Mouse (Mus musculus) limb, embryonic 11.5 days (tissue): ENCODE results near the gene Hnmt. TPM values are rescaled to one million over a fixed set of nuclear protein-coding genes. Genes with fewer than 3 reads are reported as not detected.
"Not testable (repeated sequence)": the region's sequence is repeated elsewhere in the genome, so short reads cannot be mapped to it uniquely, and the experiment has no call there.

ENCODE experiments used
- ATAC-seq: fragments of 200-750 bp; cut with Nextera tagmentation; 2 replicates; pipeline ENCODE4 v1.8.0; 2017; ENCODE audit warnings: low read depth; ENCODE audit not compliant: insufficient number of reproducible peaks, low FRiP score, low TSS enrichment
- DNase-seq: peaks from one replicate; pipeline ENCODE4 v3.0.0-alpha.2; 2015; ENCODE audit warnings: low spot score
- H3K27ac ChIP-seq: fragments of 300-500 bp; sonication (generic); replicated peaks from 2 replicates; pipeline ENCODE4 v1.5.1; 2014; ENCODE audit warnings: low read depth, mild to moderate bottlenecking, low read length
- H3K27me3 ChIP-seq: fragments of 300-500 bp; sonication (generic); 2 replicates; pipeline ENCODE4 v1.6.1; 2014; ENCODE audit warnings: mild to moderate bottlenecking, low read length, mixed read lengths; ENCODE audit not compliant: control insufficient read depth, insufficient read depth
- H3K36me3 ChIP-seq: fragments of 300-500 bp; sonication (generic); 2 replicates; pipeline ENCODE4 v1.6.1; 2014; ENCODE audit warnings: mild to moderate bottlenecking, low read length, moderate library complexity, mixed read lengths; ENCODE audit not compliant: control insufficient read depth, insufficient read depth
- H3K4me1 ChIP-seq: fragments of 300-500 bp; sonication (generic); 2 replicates; pipeline ENCODE4 v1.6.1; 2014; ENCODE audit warnings: low read length, mixed read lengths; ENCODE audit not compliant: control insufficient read depth, insufficient read depth
- H3K4me2 ChIP-seq: fragments of 300-500 bp; sonication (generic); 2 replicates; pipeline ENCODE4 v1.6.1; 2014; ENCODE audit warnings: low read depth, mild to moderate bottlenecking, moderate library complexity; ENCODE audit not compliant: severe bottlenecking
- H3K4me3 ChIP-seq: fragments of 300-500 bp; sonication (generic); 2 replicates; pipeline ENCODE4 v1.5.1; 2014; ENCODE audit warnings: low read depth, low read length
- H3K9ac ChIP-seq: fragments of 300-500 bp; sonication (generic); 2 replicates; pipeline ENCODE4 v1.6.1; 2014; ENCODE audit warnings: mild to moderate bottlenecking, low read length
- H3K9me3 ChIP-seq: fragments of 300-500 bp; sonication (generic); 2 replicates; pipeline ENCODE4 v1.6.1; 2016; ENCODE audit warnings: low read length; ENCODE audit not compliant: control insufficient read depth
- WGBS: fragments of 180-500 bp; shearing (Covaris S2); extraction: QIAGEN DNeasy Blood & Tissue Kit; methylation state at CpG from one replicate; pipeline ENCODE4 v1.1.7; 2014; 5-methylcytosine and 5-hydroxymethylcytosine counted together
- polyA plus RNA-seq: library from polyadenylated mRNA; unstranded; fragments of >200 nt; fragmentation: Nextera tagmentation; extraction: Ambion mirVana; gene quantifications from 2 replicates; pipeline ENCODE4 v1.2.1, GENCODE M21; 2014

Hnmt gene
- polyA plus RNA-seq, 1 experiment from 2014 or later, result 0.44 TPM

- H3K9ac ChIP-seq, DNase-seq: not testable (repeated sequence)
Measured at GRCm38 (mm10) chr2:24019386-24019785, 29.8 kb downstream of the Hnmt start.

GRCm38 (mm10) chr2:24018966-24019365 lies 30.2 kb downstream of the Hnmt start:
- Histone ChIP-seq H3K9ac (no peak overlapping the region), H3K4me1 (no peaks in the 10 kb centered on the region), H3K27me3 (no peaks in the 10 kb centered on the region), H3K36me3 (no peaks in the 10 kb centered on the region), H3K9me3 (no peaks in the 10 kb centered on the region), H3K4me2 (no peak overlapping the region), H3K27ac (no peak overlapping the region), H3K4me3 (no peak overlapping the region)
- 80% methylated on average over 1 of the region's 1 CpGs for WGBS
- DNase-seq (no peak), ATAC-seq (no peak)

More at GRCm38 (mm10) chr2:24019386-24019785, 29.8 kb downstream of the Hnmt start:
- not testable (repeated sequence) for H3K36me3 ChIP-seq, H3K4me2 ChIP-seq, H3K4me3 ChIP-seq, H3K27me3 ChIP-seq, H3K4me1 ChIP-seq, H3K9me3 ChIP-seq, H3K27ac ChIP-seq, ATAC-seq

- no peak overlapping the region for H3K4me3 ChIP-seq
- no peaks in the 10 kb centered on the region for H3K27me3 ChIP-seq
- no peak for DNase-seq
- ATAC-seq, result no peak
- H3K9me3 ChIP-seq, result no peaks in the 10 kb centered on the region
- no peak overlapping the region for H3K9ac ChIP-seq
- no peaks in the 10 kb centered on the region for H3K4me1 ChIP-seq
- H3K27ac ChIP-seq, result no peak overlapping the region
- 89% methylated on average over 5 of the region's 5 CpGs for WGBS
- H3K4me2 ChIP-seq, result no peak overlapping the region
- H3K36me3 ChIP-seq, result no peaks in the 10 kb centered on the region
Measured at GRCm38 (mm10) chr2:24014957-24015356, 34.2 kb downstream of the Hnmt start.

- Histone ChIP-seq H3K4me3 (no peak overlapping the region), H3K27me3 (no peaks in the 10 kb centered on the region), H3K4me1 (no peaks in the 10 kb centered on the region), H3K4me2 (no peak overlapping the region), H3K9ac (no peak overlapping the region), H3K27ac (no peak overlapping the region), H3K36me3 (no peaks in the 10 kb centered on the region), H3K9me3 (no peaks in the 10 kb centered on the region)
- ATAC-seq, result no peak
- 76% methylated on average over 1 of the region's 1 CpGs for WGBS
- DNase-seq, result no peak
Measured at GRCm38 (mm10) chr2:23999323-23999722, 49.9 kb downstream of the Hnmt start.

- WGBS, result 86% methylated on average over 4 of the region's 4 CpGs
- ATAC-seq (no peak), DNase-seq (no peak)
- no peaks in the 10 kb centered on the region for H3K36me3 ChIP-seq
- no peak overlapping the region for H3K4me2 ChIP-seq
- H3K27me3 ChIP-seq, result no peaks in the 10 kb centered on the region
- no peak overlapping the region for H3K27ac ChIP-seq
- H3K4me1 ChIP-seq, result no peaks in the 10 kb centered on the region
- H3K9me3 ChIP-seq, result no peaks in the 10 kb centered on the region
- H3K4me3 ChIP-seq, result no peak overlapping the region
- no peak overlapping the region for H3K9ac ChIP-seq
Measured at GRCm38 (mm10) chr2:23998836-23999235, 50.4 kb downstream of the Hnmt start.

DNA sequence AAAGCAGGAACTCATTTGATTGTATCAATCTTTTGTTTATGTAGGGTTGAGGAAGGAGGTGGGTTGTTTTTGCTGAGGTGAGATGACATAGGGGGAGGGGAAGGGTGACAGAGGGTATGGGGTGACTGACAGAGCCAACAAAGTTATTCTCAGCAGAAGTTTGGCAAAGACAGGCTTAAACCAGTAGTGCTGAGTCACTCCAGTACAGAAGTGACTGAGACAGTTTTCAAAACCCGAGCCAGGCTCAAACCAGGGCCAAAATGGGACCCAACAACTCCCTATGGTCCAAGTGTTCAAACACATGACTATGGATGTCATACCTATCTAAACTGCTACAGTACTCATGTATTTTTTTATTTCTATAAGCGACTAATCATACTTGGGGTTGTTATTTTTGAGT lies 52.4 kb downstream of the Hnmt start:
- no peak for DNase-seq
- Histone ChIP-seq H3K4me3 (no peak overlapping the region), H3K4me1 (no peaks in the 10 kb centered on the region), H3K9ac (no peak overlapping the region), H3K27ac (no peak overlapping the region), H3K36me3 (no peaks in the 10 kb centered on the region), H3K27me3 (no peaks in the 10 kb centered on the region), H3K9me3 (no peaks in the 10 kb centered on the region), H3K4me2 (no peak overlapping the region)
- WGBS, result 65% methylated on average over 2 of the region's 2 CpGs
- no peak for ATAC-seq

- H3K9ac ChIP-seq, H3K9me3 ChIP-seq, H3K4me1 ChIP-seq, DNase-seq, H3K36me3 ChIP-seq, H3K4me2 ChIP-seq, H3K27me3 ChIP-seq, H3K27ac ChIP-seq, H3K4me3 ChIP-seq, ATAC-seq: not testable (repeated sequence)
- WGBS, result 87% methylated on average over 9 of the region's 9 CpGs
Measured at GRCm38 (mm10) chr2:23990034-23990573, 59.1 kb downstream of the Hnmt start.

DNA sequence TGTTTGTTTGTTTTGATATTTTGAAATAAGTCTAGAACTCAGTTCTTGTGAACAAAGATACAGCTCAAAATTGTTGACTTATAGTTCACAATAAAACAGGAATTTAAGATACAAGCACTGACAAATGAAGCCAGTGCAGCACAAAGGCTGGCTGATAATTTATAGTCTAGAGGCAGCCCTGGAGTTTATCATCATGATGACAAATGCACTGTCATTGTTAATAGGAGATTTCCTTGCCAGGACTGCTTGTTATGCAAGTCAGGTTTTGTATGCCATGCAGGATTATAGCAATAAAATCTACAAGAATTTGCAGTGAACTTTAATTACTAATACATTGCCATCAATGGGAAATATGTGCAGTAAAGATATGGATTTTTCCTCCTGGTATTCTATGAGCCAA lies 61.9 kb downstream of the Hnmt start:
- no peaks in the 10 kb centered on the region for H3K9me3 ChIP-seq
- no peak for ATAC-seq
- DNase-seq, result no peak

DNA sequence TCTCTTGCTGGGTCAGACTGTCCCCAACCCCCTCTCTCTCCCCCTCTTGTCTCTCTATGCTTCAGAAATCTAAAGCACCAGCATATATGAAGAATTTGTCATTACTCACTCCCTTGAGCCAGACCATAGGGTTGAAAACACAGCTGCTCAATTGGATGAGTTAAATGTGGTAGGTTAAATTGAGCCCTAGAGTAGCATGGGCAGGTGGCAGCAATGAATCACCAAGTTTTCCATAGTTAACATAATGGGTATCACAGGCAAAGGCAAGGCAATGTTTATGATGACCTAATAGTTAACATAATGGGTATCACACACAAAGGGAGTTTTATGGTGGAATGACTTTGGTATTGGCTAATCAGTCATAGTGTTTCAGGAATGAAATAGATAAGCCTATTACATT lies 65.9 kb downstream of the Hnmt start:
- DNase-seq, result no peak
- Histone ChIP-seq H3K4me3 (no peak overlapping the region), H3K4me2 (no peak overlapping the region), H3K36me3 (no peaks in the 10 kb centered on the region), H3K4me1 (no peaks in the 10 kb centered on the region), H3K9ac (no peak overlapping the region), H3K27me3 (no peaks in the 10 kb centered on the region), H3K27ac (no peak overlapping the region), H3K9me3 (no peaks in the 10 kb centered on the region)
- ATAC-seq, result no peak

More for the DNA sequence above, 61.9 kb downstream of the Hnmt start:
- H3K4me3 ChIP-seq, result no peak overlapping the region
- no peak overlapping the region for H3K9ac ChIP-seq
- no peaks in the 10 kb centered on the region for H3K4me1 ChIP-seq
- no peak overlapping the region for H3K27ac ChIP-seq
- no peaks in the 10 kb centered on the region for H3K27me3 ChIP-seq
- no peak overlapping the region for H3K4me2 ChIP-seq
- no peaks in the 10 kb centered on the region for H3K36me3 ChIP-seq
